In the genomic region with DNA sequence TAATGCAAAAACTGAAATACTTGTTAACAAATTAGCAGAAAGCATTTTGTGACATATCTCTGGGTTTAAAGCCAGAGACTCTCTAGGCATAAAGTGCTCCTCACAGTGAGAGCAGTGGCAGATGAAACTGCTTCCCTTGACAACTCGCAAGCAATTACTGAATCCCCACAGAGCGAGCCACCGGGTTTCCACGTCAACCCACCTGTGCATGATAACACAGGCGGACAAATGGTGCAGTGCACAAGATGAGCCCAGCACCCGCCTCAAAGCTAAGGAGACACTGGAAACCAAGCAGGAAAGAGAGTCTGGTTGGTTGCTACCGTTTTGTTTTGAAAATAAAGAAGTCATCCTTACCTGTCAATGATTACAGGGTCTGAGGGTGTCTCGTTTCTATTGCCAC, we compare ENCODE assay signal across 13 mouse cellular contexts. TPM values are rescaled to one million over a fixed set of nuclear protein-coding genes. Genes with fewer than 3 reads are reported as not detected.
DNase-seq lines count a peak whose midpoint lies in the region; ATAC-seq and TF ChIP-seq lines count a peak whose summit lies in the region.
"Had no signal": no experiment of that assay in that cellular context is flagged by ENCODE, and none has a peak within 500 bp of the region (broad histone marks: within the 10 kb centered on the region; RNA-seq: fewer than 3 reads in every experiment).

No protein-coding gene starts in this region.

- peak; percentile 15 for DNase-seq in R1 (ENCODE audit: low read depth, low spot score)
- DNase-seq in brain, embryonic 14.5 days (ENCODE audit: low read depth): peak; percentile 65
- DNase-seq in hindbrain, embryonic 14.5 days (ENCODE audit: low spot score): no peak
- peak; percentile 63 for DNase-seq in midbrain, embryonic 14.5 days
- no peak for DNase-seq in right cerebral cortex, postnatal 10 days (ENCODE audit: low spot score in 2 of 2)
- DNase-seq in adrenal gland, adult 18-20 months (ENCODE audit: low spot score in 2 of 2): no peak
- no peak for DNase-seq in right cerebral cortex, adult 2 months (ENCODE audit: low spot score in 2 of 2)
- DNase-seq: adrenal gland, postnatal 36 days; cerebellum, adult 18-20 months; heart, adult 18-20 months; heart, postnatal 14 days; lung, postnatal 4 days had no signal

- peak overlapping the region; percentile 92 for H3K27ac ChIP-seq in hindbrain, embryonic 14.5 days
- H3K27ac ChIP-seq in midbrain, embryonic 14.5 days (replicated peaks; ENCODE audit: low read depth, low read length): peak overlapping the region; percentile 85
- H3K27ac ChIP-seq: liver, embryonic 15.5 days had no signal

- peak overlapping the region; percentile 32 for H3K4me3 ChIP-seq in hindbrain, embryonic 14.5 days (replicated peaks; ENCODE audit: low read length)
- peak overlapping the region; percentile 36 for H3K4me3 ChIP-seq in midbrain, embryonic 14.5 days (replicated peaks; ENCODE audit: low read depth, low read length)
- H3K4me3 ChIP-seq: liver, embryonic 15.5 days had no signal

- peak overlapping the region; percentile 70 for H3K4me2 ChIP-seq in hindbrain, embryonic 14.5 days (replicated peaks)
- peak overlapping the region; percentile 59 for H3K4me2 ChIP-seq in midbrain, embryonic 14.5 days (ENCODE audit: low read length)
- H3K4me2 ChIP-seq: liver, embryonic 15.5 days had no signal

- TF ChIP-seq POLR2A in brain, embryonic 14.5 days (IDR thresholded peaks at IDR 0.05; ENCODE audit: borderline replicate concordance, extremely low read depth, insufficient read depth, insufficient read length, poor library complexity, severe bottlenecking): no peak

- peaks cover 8% of the 10 kb centered on the region for H3K36me3 ChIP-seq in hindbrain, embryonic 14.5 days (replicated peaks; ENCODE audit: control insufficient read depth, insufficient read depth)
- peaks cover 10% of the 10 kb centered on the region; the same call in 1 of the 2 replicates for H3K36me3 ChIP-seq in midbrain, embryonic 14.5 days (ENCODE audit: control insufficient read depth, insufficient read depth, low read length)
- H3K36me3 ChIP-seq: liver, embryonic 15.5 days had no signal

- H3K9me3 ChIP-seq in hindbrain, embryonic 14.5 days (ENCODE audit: control insufficient read depth, low read length): no peaks in the 10 kb centered on the region
- H3K9me3 ChIP-seq in midbrain, embryonic 14.5 days (ENCODE audit: control insufficient read depth, low read length): no peaks in the 10 kb centered on the region
- H3K9me3 ChIP-seq: liver, embryonic 15.5 days had no signal

- peak overlapping the region; percentile 79 for H3K9ac ChIP-seq in hindbrain, embryonic 14.5 days
- peak overlapping the region; percentile 68 for H3K9ac ChIP-seq in midbrain, embryonic 14.5 days (replicated peaks; ENCODE audit: low read length)
- H3K9ac ChIP-seq: liver, embryonic 15.5 days had no signal

- WGBS in hindbrain, embryonic 14.5 days: 14% methylated on average over 8 of the region's 8 CpGs
- 13% methylated on average over 8 of the region's 8 CpGs for WGBS in midbrain, embryonic 14.5 days

- 0 out of 2 replicates have a peak, but pooled peaks cover 4% of the 10 kb centered on the region for H3K27me3 ChIP-seq in hindbrain, embryonic 14.5 days (ENCODE audit: control insufficient read depth, insufficient read depth, low read length)
- peaks cover 3% of the 10 kb centered on the region; the same call in 1 of the 2 replicates for H3K27me3 ChIP-seq in midbrain, embryonic 14.5 days (ENCODE audit: control insufficient read depth, insufficient read depth, low read length)

- TF ChIP-seq CTCF in brain, embryonic 14.5 days (IDR thresholded peaks at IDR 0.05; ENCODE audit: borderline replicate concordance, extremely low read depth, insufficient read depth, insufficient read length): no peak

- peaks cover 38% of the 10 kb centered on the region for H3K4me1 ChIP-seq in hindbrain, embryonic 14.5 days (replicated peaks; ENCODE audit: control insufficient read depth, insufficient read depth, low read length)
- peaks cover 29% of the 10 kb centered on the region for H3K4me1 ChIP-seq in midbrain, embryonic 14.5 days (ENCODE audit: control insufficient read depth, insufficient read depth, low read length)

- no peak for ATAC-seq in hindbrain, embryonic 14.5 days (ENCODE audit: low FRiP score)
- no peak for ATAC-seq in midbrain, embryonic 14.5 days (ENCODE audit: low FRiP score, low TSS enrichment)

RNA-seq across cellular contexts. Expression of a gene that starts 7.1 kb away (rescaled TPM):
- polyA plus RNA-seq in brain, embryonic 14.5 days (2012; rRNA removed): 46.4 and 157 TPM in 2 replicates
- 26.9 and 32.8 TPM in 2 replicates for polyA plus RNA-seq in hindbrain, embryonic 14.5 days (2014; fragmentation: Nextera tagmentation; extraction: Ambion mirVana)
- polyA plus RNA-seq in midbrain, embryonic 14.5 days (2014; fragmentation: Nextera tagmentation; extraction: Ambion mirVana): 34.0 and 43.4 TPM in 2 replicates
- total RNA-seq in adrenal gland, adult 18-20 months (2021): 10 to 100 TPM in 1 of 2 experiments, 1 to 10 TPM in 1; 2.6 to 12.3 TPM

Comparison
In these comparisons a context has a peak if more than half of its experiments do, and no peak if none do; other contexts are left out.
1. DNase-seq: peak in R1 (single experiment), brain, embryonic 14.5 days (single experiment) and midbrain, embryonic 14.5 days (single experiment); none in hindbrain, embryonic 14.5 days (single experiment), right cerebral cortex, postnatal 10 days (0 of 2), adrenal gland, adult 18-20 months (0 of 2) and right cerebral cortex, adult 2 months (0 of 2).